Mouse (Mus musculus) hindbrain, embryonic 10.5 days (tissue): ENCODE results near the gene Gle1. TPM values are rescaled to one million over a fixed set of nuclear protein-coding genes. Genes with fewer than 3 reads are reported as not detected.
A peak's percentile ranks its signal among the peaks of the same experiment; 100 is the strongest.

Source experiments
- DNase-seq: peaks from one replicate; pipeline ENCODE4 v3.0.0-alpha.2; 2017; ENCODE audit warnings: low spot score
- H3K27ac ChIP-seq: fragments of 300-500 bp; sonication (generic); 2 replicates; pipeline ENCODE4 v1.5.1; 2016; ENCODE audit warnings: mild to moderate bottlenecking, moderate library complexity
- H3K27me3 ChIP-seq: fragments of 300-500 bp; sonication (generic); 2 replicates; pipeline ENCODE4 v1.6.1; 2016; ENCODE audit warnings: mild to moderate bottlenecking; ENCODE audit not compliant: poor library complexity, insufficient read depth, severe bottlenecking
- H3K36me3 ChIP-seq: fragments of 300-500 bp; sonication (generic); 2 replicates; pipeline ENCODE4 v1.6.1; 2016; ENCODE audit warnings: mild to moderate bottlenecking, moderate library complexity
- H3K4me1 ChIP-seq: fragments of 300-500 bp; sonication (generic); replicated peaks from 2 replicates; pipeline ENCODE4 v1.6.1; 2016; ENCODE audit warnings: mild to moderate bottlenecking
- H3K4me3 ChIP-seq: fragments of 300-500 bp; sonication (generic); 2 replicates; pipeline ENCODE4 v1.5.1; 2016; ENCODE audit warnings: mild to moderate bottlenecking, moderate library complexity
- H3K9me3 ChIP-seq: fragments of 300-500 bp; sonication (generic); 2 replicates; pipeline ENCODE4 v1.6.1; 2016; ENCODE audit warnings: mild to moderate bottlenecking, moderate library complexity
- WGBS: fragments of 180-500 bp; shearing (Covaris S2); methylation state at CpG from one replicate; pipeline ENCODE4 v1.1.7; 2016; 5-methylcytosine and 5-hydroxymethylcytosine counted together
- polyA plus RNA-seq: library from polyadenylated mRNA; unstranded; fragments of >200 nt; fragmentation: Nextera tagmentation; extraction: Ambion mirVana; gene quantifications from 2 replicates; pipeline ENCODE4 v1.2.1, GENCODE M21; 2016

Gle1 gene
- polyA plus RNA-seq, 1 experiment from 2014 or later: 79.2 TPM

GRCm38 (mm10) chr2:29967768-29968167 is 32.5 kb downstream of the Gle1 start:
- Histone ChIP-seq H3K36me3 (peaks cover 34% of the 10 kb centered on the region), H3K27ac (no peak overlapping the region; the same call in 1 of the 2 replicates), H3K4me3 (peak overlapping the region; percentile 96), H3K9me3 (no peaks in the 10 kb centered on the region), H3K4me1 (peaks cover 47% of the 10 kb centered on the region), H3K27me3 (no peaks in the 10 kb centered on the region)
- DNase-seq: no peak
- WGBS: 68% methylated on average over 5 of the region's 5 CpGs

GRCm38 (mm10) chr2:29968638-29969037 is 33.4 kb downstream of the Gle1 start:
- 82% methylated on average over 5 of the region's 5 CpGs for WGBS
- H3K36me3 ChIP-seq: peaks cover 37% of the 10 kb centered on the region
- no peak overlapping the region for H3K4me3 ChIP-seq
- peaks cover 50% of the 10 kb centered on the region for H3K4me1 ChIP-seq
- no peaks in the 10 kb centered on the region for H3K27me3 ChIP-seq
- H3K27ac ChIP-seq: no peak overlapping the region
- no peak for DNase-seq
- H3K9me3 ChIP-seq: no peaks in the 10 kb centered on the region

GRCm38 (mm10) chr2:29971838-29972635 is 36.8 kb downstream of the Gle1 start:
- DNase-seq: no peak
- H3K4me1 ChIP-seq: peaks cover 34% of the 10 kb centered on the region
- H3K27ac ChIP-seq: no peak overlapping the region

GRCm38 (mm10) chr2:29973525-29973924 is 38.3 kb downstream of the Gle1 start:
- WGBS: 21% methylated on average over 2 of the region's 2 CpGs
- Histone ChIP-seq H3K27me3 (no peaks in the 10 kb centered on the region), H3K27ac (no peak overlapping the region), H3K4me1 (peaks cover 19% of the 10 kb centered on the region), H3K36me3 (peaks cover 46% of the 10 kb centered on the region), H3K4me3 (no peak overlapping the region), H3K9me3 (no peaks in the 10 kb centered on the region)
- DNase-seq: peak; percentile 7

More at GRCm38 (mm10) chr2:29971838-29972635, 36.8 kb downstream of the Gle1 start:
- Histone ChIP-seq H3K9me3 (no peaks in the 10 kb centered on the region), H3K27me3 (no peaks in the 10 kb centered on the region), H3K36me3 (peaks cover 50% of the 10 kb centered on the region), H3K4me3 (no peak overlapping the region)
- 89% methylated on average over 9 of the region's 9 CpGs for WGBS

- Histone ChIP-seq H3K4me3 (no peak overlapping the region), H3K27ac (no peak overlapping the region), H3K9me3 (no peaks in the 10 kb centered on the region), H3K27me3 (no peaks in the 10 kb centered on the region), H3K36me3 (peaks cover 63% of the 10 kb centered on the region), H3K4me1 (peaks cover 9% of the 10 kb centered on the region)
- no peak for DNase-seq
Observed at GRCm38 (mm10) chr2:29977307-29977706, 42.1 kb downstream of the Gle1 start.

- Histone ChIP-seq H3K36me3 (peaks cover 84% of the 10 kb centered on the region), H3K4me3 (no peak overlapping the region)
Observed at GRCm38 (mm10) chr2:29980661-29981060, 45.4 kb downstream of the Gle1 start.

GRCm38 (mm10) chr2:29991962-29992361 is 56.7 kb downstream of the Gle1 start:
- H3K27ac ChIP-seq: no peak overlapping the region
- 62% methylated on average over 2 of the region's 2 CpGs for WGBS
- H3K9me3 ChIP-seq: no peaks in the 10 kb centered on the region
- no peak overlapping the region for H3K4me3 ChIP-seq
- no peaks in the 10 kb centered on the region for H3K27me3 ChIP-seq
- DNase-seq: no peak
- H3K4me1 ChIP-seq: no peaks in the 10 kb centered on the region
- H3K36me3 ChIP-seq: peaks cover 100% of the 10 kb centered on the region

More at GRCm38 (mm10) chr2:29980661-29981060, 45.4 kb downstream of the Gle1 start:
- H3K4me1 ChIP-seq: no peaks in the 10 kb centered on the region
- H3K27ac ChIP-seq: no peak overlapping the region
- WGBS: 89% methylated on average over 1 of the region's 1 CpGs
- no peaks in the 10 kb centered on the region for H3K9me3 ChIP-seq
- DNase-seq: no peak
- H3K27me3 ChIP-seq: no peaks in the 10 kb centered on the region

- DNase-seq: no peak
- 85% methylated on average over 1 of the region's 1 CpGs for WGBS
- peaks cover 100% of the 10 kb centered on the region for H3K36me3 ChIP-seq
Observed at GRCm38 (mm10) chr2:30009101-30009500, 73.9 kb downstream of the Gle1 start.

More at GRCm38 (mm10) chr2:30009101-30009500, 73.9 kb downstream of the Gle1 start:
- Histone ChIP-seq H3K27ac (no peak overlapping the region), H3K27me3 (no peaks in the 10 kb centered on the region), H3K9me3 (no peaks in the 10 kb centered on the region), H3K4me1 (no peaks in the 10 kb centered on the region), H3K4me3 (no peak overlapping the region)

Other genes with a start within 250 kb of the Gle1 start
- gene Gm13420, start 183.7 kb upstream of the Gle1 start, polyA plus RNA-seq: 0.30 TPM in 1 of 2 replicates, not detected in the other
- not detected in 2 replicates for gene Gm13547, start 176.1 kb upstream of the Gle1 start, polyA plus RNA-seq
- 46.6 and 48.8 TPM in 2 replicates for gene Coq4, start 147.9 kb upstream of the Gle1 start, polyA plus RNA-seq
- 53.2 and 59.2 TPM in 2 replicates for gene Trub2, start 146.9 kb upstream of the Gle1 start, polyA plus RNA-seq
- gene Slc27a4, start 132.8 kb upstream of the Gle1 start, polyA plus RNA-seq: 18.3 and 24.7 TPM in 2 replicates
- gene Urm1, start 115.4 kb upstream of the Gle1 start, polyA plus RNA-seq: 23.8 and 25.0 TPM in 2 replicates
- gene Cercam, start 66.3 kb upstream of the Gle1 start, polyA plus RNA-seq: 49.1 and 56.2 TPM in 2 replicates
- gene Odf2, start 46.2 kb upstream of the Gle1 start, polyA plus RNA-seq: 111 and 114 TPM in 2 replicates
- 115 and 120 TPM in 2 replicates for gene Sptan1, start 30.1 kb downstream of the Gle1 start, polyA plus RNA-seq
- gene Wdr34, start 113.5 kb downstream of the Gle1 start, polyA plus RNA-seq: 27.3 and 36.7 TPM in 2 replicates
- 607 and 799 TPM in 2 replicates for gene Set, start 122.0 kb downstream of the Gle1 start, polyA plus RNA-seq
- gene Pkn3, start 142.3 kb downstream of the Gle1 start, polyA plus RNA-seq: 9.7 TPM in 2 replicates
- gene Zdhhc12, start 158.2 kb downstream of the Gle1 start, polyA plus RNA-seq: 37.6 and 41.5 TPM in 2 replicates
- gene Zer1, start 189.2 kb downstream of the Gle1 start, polyA plus RNA-seq: 6.5 and 8.7 TPM in 2 replicates
- 6.9 and 10.2 TPM in 2 replicates for gene Tbc1d13, start 198.3 kb downstream of the Gle1 start, polyA plus RNA-seq
- 15.9 and 17.5 TPM in 2 replicates for gene Endog, start 236.1 kb downstream of the Gle1 start, polyA plus RNA-seq
- gene Spout1, start 243.0 kb downstream of the Gle1 start, polyA plus RNA-seq: 79.7 and 87.6 TPM in 2 replicates